Mouse (Mus musculus) ES-Bruce4 (cell line): ENCODE data around the gene Heatr1. TPM values are rescaled to one million over a fixed set of nuclear protein-coding genes. Genes with fewer than 3 reads are reported as not detected.
"Not testable (repeated sequence)": the region's sequence is repeated elsewhere in the genome, so short reads cannot be mapped to it uniquely, and the experiment has no call there.

Experiments
- H3K27ac ChIP-seq: 2 replicates; pipeline ENCODE4 v1.5.1; 2012; ENCODE audit warnings: low read length, inconsistent platforms; ENCODE audit not compliant: insufficient read depth
- H3K27me3 ChIP-seq: 2 replicates; pipeline ENCODE4 v1.6.1; 2012; ENCODE audit warnings: mild to moderate bottlenecking, low read length, inconsistent platforms; ENCODE audit not compliant: control insufficient read depth, poor library complexity, insufficient read depth, severe bottlenecking
- H3K36me3 ChIP-seq: 2 replicates; pipeline ENCODE4 v1.6.1; 2012; ENCODE audit warnings: inconsistent platforms, mild to moderate bottlenecking, low read length, moderate library complexity; ENCODE audit not compliant: control insufficient read depth, poor library complexity, insufficient read depth, severe bottlenecking
- H3K4me1 ChIP-seq: one replicate; pipeline ENCODE4 v1.8.1; 2011; ENCODE audit warnings: low read length; ENCODE audit not compliant: control insufficient read depth, insufficient read depth
- H3K4me3 ChIP-seq: 2 replicates; pipeline ENCODE4 v1.5.1; 2011; ENCODE audit warnings: low read depth, mild to moderate bottlenecking, low read length
- H3K9ac ChIP-seq: 2 replicates; pipeline ENCODE4 v1.6.1; 2012; ENCODE audit warnings: low read depth, mild to moderate bottlenecking, inconsistent platforms; ENCODE audit not compliant: poor library complexity, severe bottlenecking
- H3K9me3 ChIP-seq: replicated peaks from 2 replicates; pipeline ENCODE4 v1.6.1; 2012; ENCODE audit warnings: mild to moderate bottlenecking, low read length, inconsistent platforms; ENCODE audit not compliant: control insufficient read depth, poor library complexity, insufficient read depth, severe bottlenecking
- CTCF ChIP-seq: IDR thresholded peaks from one replicate; pipeline ENCODE4 v1.8.1; 2011; ENCODE audit warnings: low read depth, low read length
- EP300 ChIP-seq: IDR thresholded peaks from 2 replicates; pipeline ENCODE4 v1.6.1; 2011; ENCODE audit warnings: low read depth, low read length; ENCODE audit not compliant: insufficient read depth
- POLR2A ChIP-seq: IDR thresholded peaks from one replicate; pipeline ENCODE4 v1.8.1; 2011; ENCODE audit warnings: low read length; ENCODE audit not compliant: insufficient read depth
- polyA plus RNA-seq: library from polyadenylated mRNA; stranded (reverse); fragments of >200 nt; gene quantifications from 2 replicates; pipeline ENCODE4 v1.2.4, GENCODE M21; 2011; ENCODE audit warnings: low read depth; ENCODE audit not compliant: missing spikeins, insufficient read depth, insufficient read length

Heatr1 gene
- polyA plus RNA-seq, 1 experiment, result 121 TPM

DNA sequence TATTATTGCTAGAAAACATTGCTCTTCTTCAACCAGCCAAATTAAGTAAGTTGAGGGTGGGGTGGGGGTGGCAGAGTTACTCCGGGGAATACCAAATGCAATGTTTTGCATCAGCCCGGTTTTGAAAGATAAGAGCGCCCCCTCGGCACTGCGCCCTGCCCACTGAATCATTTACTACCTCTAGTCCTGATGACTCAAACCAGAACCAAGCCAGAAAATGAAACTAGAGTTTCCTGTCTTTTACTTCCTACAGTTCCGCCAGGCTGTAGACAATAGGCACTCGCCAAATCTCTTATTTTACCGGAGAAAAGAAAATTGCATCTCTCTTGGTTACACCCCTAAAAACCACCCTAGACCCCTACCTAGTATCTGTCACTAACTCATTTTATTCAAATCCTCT, 65.6 kb downstream of the Heatr1 start:
- TF ChIP-seq EP300 (no peak), POLR2A (no peak), CTCF (peak; percentile 34)
- Histone ChIP-seq H3K27ac (no peak overlapping the region), H3K4me1 (no peaks in the 10 kb centered on the region), H3K9me3 (no peaks in the 10 kb centered on the region), H3K27me3 (no peaks in the 10 kb centered on the region), H3K4me3 (no peak overlapping the region), H3K36me3 (no peaks in the 10 kb centered on the region), H3K9ac (peak overlapping the region; percentile 51)

DNA sequence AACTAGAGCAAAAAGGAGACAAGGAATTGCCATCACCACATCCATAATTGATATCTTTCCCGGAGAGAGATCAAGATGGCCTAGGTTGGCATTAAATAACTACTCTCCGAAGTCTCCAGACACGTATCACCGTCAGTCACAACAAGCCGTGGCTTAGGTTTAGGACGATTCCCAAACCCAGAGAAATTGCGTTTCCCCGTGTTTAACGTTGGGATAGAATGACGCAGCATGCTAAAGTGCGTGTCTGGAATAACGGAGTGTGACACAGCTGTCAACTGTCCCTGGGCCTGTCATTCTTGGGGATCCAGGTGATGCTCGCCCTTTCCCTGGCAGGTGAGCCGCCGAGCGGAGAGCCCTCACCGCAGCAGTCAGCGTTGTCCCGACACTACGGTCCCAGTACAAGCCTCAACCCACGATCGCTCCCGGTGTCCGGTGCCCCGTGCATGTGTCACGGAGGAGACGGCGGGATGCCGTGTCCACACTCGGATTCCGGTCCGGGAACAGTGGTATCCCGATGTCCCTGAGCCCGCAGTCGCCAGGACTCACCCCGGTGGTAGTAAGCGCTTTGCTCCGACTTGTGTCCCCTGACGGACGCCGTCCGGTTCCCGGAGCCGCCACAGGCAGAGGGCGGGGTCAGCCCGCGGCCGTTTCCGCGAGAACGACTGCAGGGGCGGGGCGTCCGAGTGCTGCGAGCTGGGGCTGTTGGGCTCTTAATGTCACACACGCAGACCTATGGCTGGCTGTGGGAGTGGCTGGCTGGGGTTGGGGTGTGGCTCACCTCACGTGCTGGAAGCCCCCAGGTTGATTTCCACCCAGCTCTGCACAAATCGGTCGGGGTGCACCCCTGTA, 66.3 kb downstream of the Heatr1 start:
- Histone ChIP-seq H3K9me3 (no peaks in the 10 kb centered on the region), H3K9ac (peak overlapping the region; percentile 51), H3K27me3 (no peaks in the 10 kb centered on the region), H3K4me1 (no peaks in the 10 kb centered on the region), H3K27ac (no peak overlapping the region), H3K36me3 (no peaks in the 10 kb centered on the region), H3K4me3 (peak overlapping the region; percentile 84)
- no peak for TF ChIP-seq POLR2A
- 0 out of 2 replicates have a peak, but pooled peaks have one; percentile 51 for TF ChIP-seq EP300
- TF ChIP-seq CTCF, result no peak

DNA sequence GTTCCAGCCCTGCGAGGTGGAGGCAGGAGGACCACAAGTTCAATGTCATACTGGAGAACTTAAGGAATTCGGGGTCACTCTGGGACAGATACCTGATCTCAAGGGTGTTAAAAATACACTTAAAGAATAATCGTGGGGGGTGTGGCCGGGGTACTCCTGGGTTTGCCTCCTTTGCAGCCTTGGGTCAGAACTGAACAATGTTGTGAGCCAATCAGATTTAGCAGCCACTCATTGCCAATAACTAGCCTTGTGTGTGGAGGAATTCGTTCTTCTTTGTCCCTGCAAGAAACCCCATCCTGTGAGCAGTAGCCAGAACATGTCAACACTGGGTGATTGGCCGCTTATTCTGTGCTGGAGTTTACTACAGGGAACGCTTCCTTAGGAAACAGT, 66.9 kb downstream of the Heatr1 start:
- Histone ChIP-seq H3K9ac (0 out of 2 replicates have a peak overlapping the region, but pooled peaks have one; percentile 9), H3K27ac (no peak overlapping the region), H3K27me3 (no peaks in the 10 kb centered on the region), H3K36me3 (no peaks in the 10 kb centered on the region), H3K4me3 (peak overlapping the region; percentile 78), H3K9me3 (no peaks in the 10 kb centered on the region), H3K4me1 (no peaks in the 10 kb centered on the region)
- no peak for TF ChIP-seq POLR2A
- TF ChIP-seq CTCF, result no peak
- no peak for TF ChIP-seq EP300

DNA sequence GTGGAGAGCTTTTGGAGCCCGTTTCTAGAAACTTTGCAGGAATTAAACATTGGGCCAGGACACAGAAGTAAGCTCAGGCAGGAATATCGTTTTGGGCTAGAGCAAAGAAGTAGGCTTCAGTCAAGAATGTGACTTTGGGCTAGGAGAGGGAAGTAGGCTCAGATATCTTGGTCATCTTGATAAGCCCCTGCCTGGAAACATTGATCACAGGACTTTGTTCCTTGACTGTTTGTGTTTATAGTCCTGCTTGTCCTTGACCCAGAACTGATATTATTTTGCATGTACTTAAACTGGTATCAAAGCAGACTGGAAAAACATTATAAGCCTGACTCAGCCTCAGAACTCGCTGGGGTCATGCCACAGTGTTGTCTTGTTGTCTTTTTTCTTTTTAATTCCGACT, 67.8 kb downstream of the Heatr1 start:
- Histone ChIP-seq H3K9ac (no peak overlapping the region), H3K4me1 (no peaks in the 10 kb centered on the region), H3K36me3 (no peaks in the 10 kb centered on the region), H3K27ac (no peak overlapping the region), H3K9me3 (no peaks in the 10 kb centered on the region), H3K4me3 (no peak overlapping the region), H3K27me3 (no peaks in the 10 kb centered on the region)
- no peak for TF ChIP-seq POLR2A
- TF ChIP-seq EP300, result no peak
- TF ChIP-seq CTCF, result no peak

DNA sequence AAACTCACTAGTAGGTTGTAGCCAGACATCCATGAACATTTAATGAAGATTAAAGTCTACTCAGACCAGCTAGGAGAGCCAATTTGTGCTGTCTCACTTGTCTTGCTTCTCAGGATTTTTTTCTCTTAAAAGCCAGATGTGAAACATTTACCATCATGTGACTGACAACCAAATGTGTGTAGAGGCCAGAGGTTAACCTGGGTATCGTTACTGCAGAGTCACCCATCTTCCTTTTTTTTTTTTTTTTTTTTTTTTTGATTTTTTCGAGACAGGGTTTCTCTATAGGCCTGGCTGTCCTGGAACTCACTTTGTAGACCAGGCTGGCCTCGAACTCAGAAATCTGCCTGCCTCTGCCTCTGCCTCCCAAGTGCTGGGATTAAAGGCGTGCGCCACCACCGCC, 69.3 kb downstream of the Heatr1 start:
- H3K27me3 ChIP-seq, H3K4me3 ChIP-seq, H3K27ac ChIP-seq, H3K9ac ChIP-seq, H3K9me3 ChIP-seq, H3K4me1 ChIP-seq, H3K36me3 ChIP-seq: not testable (repeated sequence)

DNA sequence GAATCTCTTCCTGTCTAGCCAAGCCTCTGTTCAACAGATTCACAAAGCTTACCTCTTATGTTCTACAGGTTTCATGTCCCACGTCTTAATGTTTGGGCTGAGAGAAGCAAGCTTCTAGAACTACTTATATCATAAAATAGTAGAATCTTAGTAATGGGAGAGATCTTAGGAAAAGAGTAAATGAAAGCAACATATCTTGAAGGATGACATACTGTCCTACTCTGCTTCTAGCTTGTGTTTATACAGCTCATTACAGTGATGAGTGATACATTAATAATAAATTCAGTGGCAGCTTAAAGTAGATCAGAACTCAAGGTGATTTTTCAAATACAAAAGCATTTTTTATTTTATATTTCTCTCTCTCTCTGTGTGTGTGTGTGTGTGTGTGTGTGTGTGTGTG, 70.0 kb downstream of the Heatr1 start, which contains the start of gene Lgals8:
Gene Lgals8, minus strand, starts transcription at position 101 of the 400 bp plus-strand sequence.
- no peak within 1 kb of the TSS for H3K27ac ChIP-seq
- H3K9me3 ChIP-seq, result no peaks in the 10 kb centered on the region
- no peak within 1 kb of the TSS for H3K9ac ChIP-seq
- H3K4me1 ChIP-seq, result no peaks in the 10 kb centered on the region
- H3K27me3 ChIP-seq, result no peaks in the 10 kb centered on the region
- no peak within 1 kb of the TSS for H3K4me3 ChIP-seq
- TF ChIP-seq POLR2A (no peak), CTCF (no peak), EP300 (no peak)
- no peaks in the 10 kb centered on the region for H3K36me3 ChIP-seq
